31 mouse cellular contexts compared by ENCODE assay signal in the genomic region with DNA sequence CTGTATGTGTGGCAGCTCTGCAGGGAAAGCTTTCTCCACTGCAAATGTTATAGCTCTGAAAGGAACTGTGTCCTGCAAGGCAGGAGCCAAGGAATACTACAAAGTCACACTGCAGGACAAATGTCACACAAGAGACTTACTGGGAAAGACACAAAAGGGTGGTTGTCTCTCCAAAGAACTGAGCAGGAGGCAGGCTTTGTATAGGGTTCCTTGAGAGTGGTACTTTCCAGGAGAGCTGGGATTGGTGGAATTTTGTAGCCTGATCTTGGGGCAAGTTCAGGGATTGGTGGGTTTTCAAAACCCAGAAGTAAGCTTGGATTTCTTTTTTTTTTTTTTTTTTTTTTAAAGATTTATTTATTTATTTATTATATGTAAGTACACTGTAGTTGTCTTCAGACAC. TPM values are rescaled to one million over a fixed set of nuclear protein-coding genes. Genes with fewer than 3 reads are reported as not detected.
DNase-seq lines count a peak whose midpoint lies in the region; ATAC-seq and TF ChIP-seq lines count a peak whose summit lies in the region.
"Had no signal": no experiment of that assay in that cellular context is flagged by ENCODE, and none has a peak within 500 bp of the region (broad histone marks: within the 10 kb centered on the region; RNA-seq: fewer than 3 reads in every experiment).

No protein-coding gene starts in this region.

- TF ChIP-seq POLR2A in ES-Bruce4 (IDR thresholded peaks at IDR 0.05; ENCODE audit: insufficient read depth, low read length), result no peak

- H3K4me1 ChIP-seq in ES-Bruce4 (ENCODE audit: control insufficient read depth, insufficient read depth, low read length), result peaks cover 3% of the 10 kb centered on the region
- H3K4me1 ChIP-seq in midbrain, embryonic 11.5 days (ENCODE audit: control insufficient read depth, insufficient read depth, low read length), result no peaks in the 10 kb centered on the region
- H3K4me1 ChIP-seq: embryonic facial prominence, embryonic 13.5 days; forebrain, embryonic 12.5 days; forebrain, embryonic 15.5 days; heart, embryonic 13.5 days; hindbrain, embryonic 15.5 days; intestine, embryonic 15.5 days had no signal

- H3K27me3 ChIP-seq in ES-Bruce4 (ENCODE audit: control insufficient read depth, insufficient read depth, low read length, poor library complexity, severe bottlenecking), result no peaks in the 10 kb centered on the region
- H3K27me3 ChIP-seq in midbrain, embryonic 11.5 days (ENCODE audit: control insufficient read depth, insufficient read depth, low read length), result no peaks in the 10 kb centered on the region
- H3K27me3 ChIP-seq: embryonic facial prominence, embryonic 13.5 days; forebrain, embryonic 12.5 days; forebrain, embryonic 15.5 days; heart, embryonic 13.5 days; hindbrain, embryonic 15.5 days; intestine, embryonic 15.5 days had no signal

- H3K4me3 ChIP-seq in ES-Bruce4 (ENCODE audit: low read depth, low read length), result no peak overlapping the region
- H3K4me3 ChIP-seq in gastrocnemius, adult 2 months, result no peak overlapping the region
- no peak overlapping the region for H3K4me3 ChIP-seq in midbrain, embryonic 11.5 days (ENCODE audit: low read depth, low read length)
- H3K4me3 ChIP-seq: embryonic facial prominence, embryonic 10.5 days; embryonic facial prominence, embryonic 13.5 days; erythroblast, embryonic 14.5 days; forebrain, embryonic 12.5 days; forebrain, embryonic 15.5 days; heart, adult 2 months; heart, embryonic 10.5 days; heart, embryonic 13.5 days; hindbrain, embryonic 15.5 days; intestine, embryonic 15.5 days had no signal

- no peak for TF ChIP-seq CTCF in ES-Bruce4 (IDR thresholded peaks at IDR 0.05; ENCODE audit: low read depth, low read length)
- no peak for TF ChIP-seq CTCF in gastrocnemius, adult 2 months (IDR thresholded peaks at IDR 0.05)

- H3K9me3 ChIP-seq in ES-Bruce4 (replicated peaks; ENCODE audit: control insufficient read depth, insufficient read depth, low read length, poor library complexity, severe bottlenecking), result peaks cover 6% of the 10 kb centered on the region; the same call in 1 of the 2 replicates
- H3K9me3 ChIP-seq in midbrain, embryonic 11.5 days (ENCODE audit: control insufficient read depth, low read length), result no peaks in the 10 kb centered on the region; the same call in 1 of the 2 replicates
- H3K9me3 ChIP-seq: forebrain, embryonic 15.5 days; heart, embryonic 10.5 days; hindbrain, embryonic 15.5 days; intestine, embryonic 15.5 days had no signal

- no peak overlapping the region for H3K4me2 ChIP-seq in midbrain, embryonic 11.5 days
- H3K4me2 ChIP-seq: embryonic facial prominence, embryonic 13.5 days; forebrain, embryonic 12.5 days; forebrain, embryonic 15.5 days; heart, embryonic 13.5 days; hindbrain, embryonic 15.5 days; intestine, embryonic 15.5 days had no signal

- intact Hi-C loops in gastrocnemius, adult 2 months (cut with DNase I), result no loop called here

- peak overlapping the region; percentile 92 for H3K27ac ChIP-seq in ES-Bruce4 (ENCODE audit: insufficient read depth, low read length)
- no peak overlapping the region for H3K27ac ChIP-seq in gastrocnemius, adult 2 months
- H3K27ac ChIP-seq in midbrain, embryonic 11.5 days (ENCODE audit: low read depth, low read length), result no peak overlapping the region
- H3K27ac ChIP-seq: embryonic facial prominence, embryonic 10.5 days; embryonic facial prominence, embryonic 13.5 days; forebrain, embryonic 12.5 days; forebrain, embryonic 15.5 days; heart, adult 2 months; heart, embryonic 10.5 days; heart, embryonic 13.5 days; hindbrain, embryonic 15.5 days; intestine, embryonic 15.5 days had no signal

- DNase-seq in ES-CJ7 (ENCODE audit: low read depth, low spot score), result peak; percentile 34
- peak; percentile 55 for DNase-seq in ZHBTc4 (ENCODE audit: low read depth, low spot score)
- DNase-seq in gastrocnemius, adult 2 months, result no peak
- DNase-seq in testis, postnatal 10 days (ENCODE audit: low spot score), result no peak
- DNase-seq in midbrain, embryonic 11.5 days (ENCODE audit: low spot score, missing footprints), result no peak
- DNase-seq: adrenal gland, postnatal 10 days; cerebellum, adult 11 months; cerebellum, adult 2 months; cerebellum, adult 9-11 months; cerebellum, postnatal 25 days; embryo, embryonic 11 days; gastrocnemius, postnatal 10 days; gastrocnemius, postnatal 36 days; heart, adult 2 months; heart, postnatal 14 days; heart, postnatal 4 days had no signal

- H3K9ac ChIP-seq in ES-Bruce4 (ENCODE audit: low read depth, poor library complexity, severe bottlenecking), result no peak overlapping the region
- H3K9ac ChIP-seq in midbrain, embryonic 11.5 days (ENCODE audit: low read length), result no peak overlapping the region
- H3K9ac ChIP-seq: embryonic facial prominence, embryonic 13.5 days; forebrain, embryonic 12.5 days; forebrain, embryonic 15.5 days; heart, embryonic 13.5 days; hindbrain, embryonic 15.5 days; intestine, embryonic 15.5 days had no signal

- ATAC-seq in midbrain, embryonic 11.5 days (ENCODE audit: low FRiP score), result no peak
- ATAC-seq: CD4-positive, CD25-positive, alpha-beta regulatory T cell, adult 4 months; forebrain, embryonic 15.5 days; intestine, embryonic 15.5 days had no signal

- H3K36me3 ChIP-seq in ES-Bruce4 (ENCODE audit: control insufficient read depth, insufficient read depth, low read length, poor library complexity, severe bottlenecking), result no peaks in the 10 kb centered on the region
- H3K36me3 ChIP-seq in midbrain, embryonic 11.5 days (ENCODE audit: control insufficient read depth, insufficient read depth, low read length), result no peaks in the 10 kb centered on the region
- H3K36me3 ChIP-seq: embryonic facial prominence, embryonic 10.5 days; embryonic facial prominence, embryonic 13.5 days; forebrain, embryonic 12.5 days; forebrain, embryonic 15.5 days; heart, embryonic 10.5 days; heart, embryonic 13.5 days; hindbrain, embryonic 15.5 days; intestine, embryonic 15.5 days had no signal

- TF ChIP-seq EP300 in ES-Bruce4 (IDR thresholded peaks at IDR 0.05; ENCODE audit: insufficient read depth, low read depth, low read length), result no peak

RNA-seq across cellular contexts. Expression of a gene that starts 15.6 kb away (rescaled TPM):
- polyA plus RNA-seq in ES-Bruce4 (2011; ENCODE audit: insufficient read depth, insufficient read length, low read depth, missing spikeins), result 165 and 176 TPM in 2 replicates
- 10 to 100 TPM; 68.8 to 74.4 TPM for total RNA-seq in gastrocnemius, adult 2 months (2021)
- polyA plus RNA-seq in midbrain, embryonic 11.5 days (2014; fragmentation: Nextera tagmentation; extraction: Ambion mirVana), result 11.9 and 13.8 TPM in 2 replicates

RNA-seq across cellular contexts. Expression of a gene that starts 27.4 kb away (rescaled TPM):
- not detected in 2 replicates for polyA plus RNA-seq in ES-Bruce4 (2011; ENCODE audit: insufficient read depth, insufficient read length, low read depth, missing spikeins)
- not detected for total RNA-seq in gastrocnemius, adult 2 months (2021)
- 0.10 TPM in 1 of 2 replicates, not detected in the other for polyA plus RNA-seq in midbrain, embryonic 11.5 days (2014; fragmentation: Nextera tagmentation; extraction: Ambion mirVana)
- total RNA-seq: common myeloid progenitor, adult 5-6 weeks; gastrocnemius, postnatal 10 days; gastrocnemius, postnatal 36 days; granulocyte monocyte progenitor cell, adult 5-6 weeks; MEL had no signal
- polyA plus RNA-seq: C2C12; embryonic facial prominence, embryonic 10.5 days; erythroblast, embryonic 14.5 days; forebrain, embryonic 15.5 days; heart, embryonic 10.5 days; heart, embryonic 13.5 days; hindbrain, embryonic 15.5 days had no signal

Comparison
In these comparisons a context has a peak if more than half of its experiments do, and no peak if none do; other contexts are left out.
1. DNase-seq: peak in ES-CJ7 (single experiment) and ZHBTc4 (single experiment); none in gastrocnemius, adult 2 months (single experiment), testis, postnatal 10 days (single experiment) and midbrain, embryonic 11.5 days (single experiment).
2. RNA of a gene that starts 15.6 kb away (polyA plus RNA-seq): 165 to 176 TPM in ES-Bruce4; 11.9 to 13.8 TPM in midbrain, embryonic 11.5 days; every median in the first group is over 10 times any median in the second.